Mouse (Mus musculus) urinary bladder, postnatal 0 days (tissue): Measurements from ENCODE around the gene Mdm1. TPM values are rescaled to one million over a fixed set of nuclear protein-coding genes. Genes with fewer than 3 reads are reported as not detected.

ENCODE experiments used
- polyA plus RNA-seq: library from polyadenylated mRNA; unstranded; fragments of >200 nt; fragmentation: Nextera tagmentation; extraction: Ambion mirVana; gene quantifications from 2 replicates; pipeline ENCODE4 v1.2.1, GENCODE M21; 2015

Gene Mdm1
- 5.5 and 7.5 TPM in 2 replicates for polyA plus RNA-seq

DNA sequence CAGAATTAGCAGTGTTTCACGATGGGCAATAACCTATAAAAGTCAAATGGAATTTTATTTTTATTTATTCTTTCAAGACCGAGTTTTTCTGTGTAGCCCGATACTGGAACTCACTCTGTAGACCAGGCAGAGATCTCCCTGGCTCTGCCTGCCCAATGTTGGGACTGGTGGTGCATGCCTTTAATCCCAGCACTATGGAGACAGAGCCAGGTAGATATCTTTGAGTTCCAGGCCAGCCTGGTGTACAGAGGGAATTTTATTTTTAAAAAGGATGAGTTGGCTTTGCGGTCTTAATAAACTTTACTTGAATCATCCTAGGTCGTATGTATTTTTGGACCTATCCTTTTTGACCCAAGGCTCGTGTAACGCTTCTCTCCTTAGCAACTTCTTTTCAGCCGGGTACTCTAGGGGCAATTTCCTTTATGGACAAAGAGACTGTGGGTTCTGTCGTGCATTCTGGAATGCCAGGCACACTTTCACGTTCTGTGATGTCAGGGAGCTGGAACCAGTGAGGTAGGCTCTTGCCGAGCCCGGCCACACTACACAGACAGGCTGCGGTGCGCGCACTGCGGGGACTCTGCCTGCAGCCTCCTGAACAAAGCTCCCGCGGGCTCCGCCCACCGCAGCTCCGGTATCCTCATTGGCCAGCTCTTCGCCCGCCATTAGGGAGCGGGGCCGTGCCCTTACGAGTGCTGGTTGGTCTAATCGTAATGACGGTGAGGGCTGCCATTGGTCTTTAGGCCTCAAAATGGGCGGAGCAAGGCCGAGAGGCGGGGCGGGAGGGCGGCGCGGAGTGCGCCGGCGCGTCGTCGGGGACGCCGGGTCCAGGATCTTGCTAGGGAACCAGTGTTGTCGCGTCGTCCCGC, at the start of gene Mdm1:
Gene Mdm1 (plus strand): TSS at position 794 of the 866 bp plus-strand sequence.

DNA sequence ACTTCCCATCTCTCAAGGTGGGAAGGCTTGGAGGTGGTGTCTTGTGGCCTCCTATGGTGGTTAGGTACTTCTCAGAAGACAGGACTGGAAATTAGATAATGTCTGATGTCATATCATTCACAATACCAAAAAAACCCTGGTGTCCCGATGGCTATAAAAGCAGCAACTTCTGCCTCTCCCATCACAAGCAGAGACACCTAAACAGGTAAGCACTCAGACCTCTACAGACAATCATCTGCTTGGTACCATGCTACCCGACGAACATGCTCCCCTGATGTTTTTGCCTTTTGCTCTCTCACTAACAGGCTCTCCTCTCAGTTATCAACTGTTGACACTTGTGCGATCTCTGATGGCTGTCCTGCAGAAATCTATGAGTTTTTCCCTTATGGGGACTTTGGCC, 63.0 kb downstream of the Mdm1 start, which contains the start of gene Il22:
Gene Il22 (plus strand): TSS at position 301 of the 400 bp plus-strand sequence.

Other genes with a start within 250 kb of the Mdm1 start
- not detected in 2 replicates for gene Il22, start 63.1 kb downstream of the Mdm1 start, polyA plus RNA-seq
- gene Gm32717, start 99.0 kb downstream of the Mdm1 start, polyA plus RNA-seq: not detected in 2 replicates
- not detected in 2 replicates for gene Gm32802, start 116.9 kb downstream of the Mdm1 start, polyA plus RNA-seq
- not detected in 2 replicates for gene Iltifb, start 153.2 kb downstream of the Mdm1 start, polyA plus RNA-seq
- not detected in 2 replicates for gene Gm9040, start 185.2 kb downstream of the Mdm1 start, polyA plus RNA-seq
- not detected in 2 replicates for gene Gm9044, start 190.6 kb downstream of the Mdm1 start, polyA plus RNA-seq
- 0.06 and 0.11 TPM in 2 replicates for gene Gm9045, start 196.0 kb downstream of the Mdm1 start, polyA plus RNA-seq
- gene Gm9046, start 201.4 kb downstream of the Mdm1 start, polyA plus RNA-seq: not detected in 2 replicates
- gene Gm9048, start 206.9 kb downstream of the Mdm1 start, polyA plus RNA-seq: 0.06 TPM in 1 of 2 replicates, not detected in the other
- 0.06 and 0.11 TPM in 2 replicates for gene Gm9049, start 212.3 kb downstream of the Mdm1 start, polyA plus RNA-seq